Mouse (Mus musculus): ENCODE measurements around the gene Gm20855.
"Not testable (repeated sequence)": the region's sequence is repeated elsewhere in the genome, so short reads cannot be mapped to it uniquely, and the experiment has no call there.

Gene Gm20855

GRCm38 (mm10) chrY:35131733-35132132, at the start of gene Gm20855:
Gene Gm20855, minus strand, starts transcription at chrY:35131833.
- not testable (repeated sequence) for DNase-seq (ENCODE audit: low spot score)
